ENCODE assay signal across 13 mouse cellular contexts in genomic region chr17:47866037-47866436, GRCm38 (mm10). TPM values are rescaled to one million over a fixed set of nuclear protein-coding genes. Genes with fewer than 3 reads are reported as not detected.
DNase-seq lines count a peak whose midpoint lies in the region; ATAC-seq lines count a peak whose summit lies in the region.
"Had no signal": no experiment of that assay in that cellular context is flagged by ENCODE, and none has a peak within 500 bp of the region (broad histone marks: within the 10 kb centered on the region; RNA-seq: fewer than 3 reads in every experiment).

No protein-coding gene starts in this region.

- ATAC-seq in cerebellum, adult (ENCODE audit: insufficient number of reproducible peaks, low FRiP score, low TSS enrichment), result peak; percentile 45
- ATAC-seq in megakaryocyte, adult 5-6 weeks (ENCODE audit: poor library complexity, severe bottlenecking), result no peak
- ATAC-seq in limb, embryonic 15.5 days (ENCODE audit: insufficient number of reproducible peaks, low FRiP score, low TSS enrichment, low read depth), result no peak
- ATAC-seq: intestine, embryonic 15.5 days had no signal

- H3K27me3 ChIP-seq in megakaryocyte, embryonic 14.5 days (replicated peaks), result peaks cover 39% of the 10 kb centered on the region
- H3K27me3 ChIP-seq in limb, embryonic 15.5 days, result no peaks in the 10 kb centered on the region
- H3K27me3 ChIP-seq: intestine, embryonic 15.5 days had no signal

- no peak overlapping the region for H3K9ac ChIP-seq in limb, embryonic 15.5 days
- H3K9ac ChIP-seq: intestine, embryonic 15.5 days; neural tube, embryonic 15.5 days had no signal

- intact Hi-C loops in left cerebral cortex, postnatal 14 days (cut with DNase I), result no loop called here

- WGBS in limb, embryonic 15.5 days, result 53% methylated on average over 10 of the region's 10 CpGs

- no peak for DNase-seq in cerebellum, postnatal 4 days (ENCODE audit: low spot score in 2 of 2)
- peak; percentile 64 for DNase-seq in cerebellum, adult 11-12 months
- no peak for DNase-seq in left cerebral cortex, postnatal 14 days (ENCODE audit: low spot score in 2 of 2)
- DNase-seq in heart, adult 8-10 months (ENCODE audit: low spot score), result no peak
- DNase-seq: lung, postnatal 36 days; thymus, postnatal 14 days had no signal

- H3K4me2 ChIP-seq in limb, embryonic 15.5 days, result no peak overlapping the region
- H3K4me2 ChIP-seq: intestine, embryonic 15.5 days; liver, embryonic 11.5 days; neural tube, embryonic 15.5 days had no signal

- peaks cover 10% of the 10 kb centered on the region for H3K36me3 ChIP-seq in megakaryocyte, embryonic 14.5 days (replicated peaks; ENCODE audit: low read length)
- H3K36me3 ChIP-seq in limb, embryonic 15.5 days, result peaks cover 42% of the 10 kb centered on the region

- no peaks in the 10 kb centered on the region for H3K9me3 ChIP-seq in megakaryocyte, embryonic 14.5 days
- H3K9me3 ChIP-seq in limb, embryonic 15.5 days, result no peaks in the 10 kb centered on the region
- H3K9me3 ChIP-seq: intestine, embryonic 15.5 days; neural tube, embryonic 15.5 days had no signal

- H3K27ac ChIP-seq in limb, embryonic 15.5 days, result peak overlapping the region; percentile 13
- H3K27ac ChIP-seq: intestine, embryonic 15.5 days; neural tube, embryonic 15.5 days had no signal

- peaks cover 16% of the 10 kb centered on the region for H3K4me1 ChIP-seq in megakaryocyte, embryonic 14.5 days
- peaks cover 21% of the 10 kb centered on the region for H3K4me1 ChIP-seq in limb, embryonic 15.5 days

- peak overlapping the region; percentile 44 for H3K4me3 ChIP-seq in megakaryocyte, embryonic 14.5 days (replicated peaks)
- no peak overlapping the region for H3K4me3 ChIP-seq in limb, embryonic 15.5 days
- H3K4me3 ChIP-seq: intestine, embryonic 15.5 days; neural tube, embryonic 15.5 days had no signal

RNA-seq across cellular contexts. Expression of gene Mdfi, which starts 31.5 kb away (rescaled TPM):
- 10.4 TPM in 1 of 2 replicates, not detected in the other for polyA plus RNA-seq in megakaryocyte, embryonic 14.5 days (2012; ENCODE audit: insufficient read depth, low replicate concordance)
- total RNA-seq in megakaryocyte, adult 5-6 weeks (2015), result not detected in 2 replicates
- total RNA-seq in megakaryocyte, adult 5-6 weeks (2017), result not detected in 2 replicates
- polyA plus RNA-seq in limb, embryonic 15.5 days (2015; fragmentation: Nextera tagmentation; extraction: Ambion mirVana), result 17.5 and 18.2 TPM in 2 replicates
- total RNA-seq in left cerebral cortex, postnatal 14 days (2021), result 1 to 10 TPM in 1 of 2 experiments, under 1 TPM in 1; 0.77 to 1.6 TPM
- 1 to 10 TPM; 1.7 to 2.2 (median 1.9) TPM for total RNA-seq in heart, adult 8-10 months (2022)

RNA-seq across cellular contexts. Expression of gene Foxp4, which starts 58.4 kb away (rescaled TPM):
- 47.0 and 97.4 TPM in 2 replicates for polyA plus RNA-seq in megakaryocyte, embryonic 14.5 days (2012; ENCODE audit: insufficient read depth, low replicate concordance)
- total RNA-seq in megakaryocyte, adult 5-6 weeks (2015), result 7.1 and 8.8 TPM in 2 replicates
- total RNA-seq in megakaryocyte, adult 5-6 weeks (2017), result 1.1 and 2.2 TPM in 2 replicates
- 18.2 and 22.4 TPM in 2 replicates for polyA plus RNA-seq in limb, embryonic 15.5 days (2015; fragmentation: Nextera tagmentation; extraction: Ambion mirVana)
- total RNA-seq in left cerebral cortex, postnatal 14 days (2021), result 10 to 100 TPM; 43.1 to 55.1 TPM
- 10 to 100 TPM; 10.2 to 12.7 (median 10.5) TPM for total RNA-seq in heart, adult 8-10 months (2022)
